Mouse (Mus musculus) C3H10T1/2 (cell line): Measurements from ENCODE around the gene Gm21704. TPM values are rescaled to one million over a fixed set of nuclear protein-coding genes. Genes with fewer than 3 reads are reported as not detected.

Experiments used
- polyA plus RNA-seq, 2 experiments: library from polyadenylated mRNA; unstranded; fragments of >200 nt; fragmentation: generic; extraction: Trizol; gene quantifications; one replicate each; pipeline ENCODE4 v1.2.1; 2012; ENCODE audit warnings: missing spikeins in 2 of 2

Gene Gm21704
- not detected for polyA plus RNA-seq

GRCm38 (mm10) chrY:3410067-3410466 lies at the start of gene Gm21704, which contains the start of gene Gm21708:
TSS of gene Gm21704 (minus strand) at chrY:3410167.
TSS of gene Gm21708 (minus strand) at chrY:3410167.

GRCm38 (mm10) chrY:3345229-3345628 lies 64.7 kb downstream of the Gm21704 start, which contains the start of gene Gm21693:
TSS of gene Gm21693 (minus strand) at chrY:3345329.

Other genes starting within 250 kb of the Gm21704 start
- not detected for gene Gm21677, start 103.7 kb downstream of the Gm21704 start, polyA plus RNA-seq
- not detected for gene Gm21693, start 64.8 kb downstream of the Gm21704 start, polyA plus RNA-seq
- gene Gm21708, start within 50 bp of the Gm21704 start, polyA plus RNA-seq: not detected